Mouse (Mus musculus) kidney, adult 2 months (tissue): ENCODE results near the gene Zc3h4. TPM values are rescaled to one million over a fixed set of nuclear protein-coding genes. Genes with fewer than 3 reads are reported as not detected.
A peak's percentile ranks its signal among the peaks of the same experiment; 100 is the strongest.
"Not testable (repeated sequence)": the region's sequence is repeated elsewhere in the genome, so short reads cannot be mapped to it uniquely, and the experiment has no call there.

Source experiments
- DNase-seq: peaks from one replicate; pipeline ENCODE4 v3.0.0; 2021
- H3K27ac ChIP-seq: fragments of 200-500 bp; 2 replicates; pipeline ENCODE4 v1.5.1; 2012; ENCODE audit warnings: low read depth, low read length, control low read depth, inconsistent platforms; ENCODE audit not compliant: insufficient read depth
- H3K27me3 ChIP-seq: fragments of 200-500 bp; replicated peaks from 2 replicates; pipeline ENCODE4 v1.6.1; 2012; ENCODE audit warnings: mild to moderate bottlenecking, moderate library complexity, low read length, inconsistent platforms; ENCODE audit not compliant: control insufficient read depth, insufficient read depth
- H3K36me3 ChIP-seq: fragments of 200-500 bp; 2 replicates; pipeline ENCODE4 v1.6.1; 2012; ENCODE audit warnings: mild to moderate bottlenecking, moderate library complexity, low read length, inconsistent platforms; ENCODE audit not compliant: control insufficient read depth, insufficient read depth
- H3K4me1 ChIP-seq: fragments of 200-500 bp; 2 replicates; pipeline ENCODE4 v1.6.1; 2011; ENCODE audit warnings: low read length; ENCODE audit not compliant: control insufficient read depth, insufficient read depth
- H3K4me3 ChIP-seq: fragments of 200-500 bp; 2 replicates; pipeline ENCODE4 v1.5.1; 2011; ENCODE audit warnings: mild to moderate bottlenecking, low read depth, low read length, control low read depth; ENCODE audit not compliant: insufficient read depth
- CTCF ChIP-seq: fragments of 200-500 bp; conservative IDR thresholded peaks from 2 replicates; pipeline ENCODE4 v1.5.1; 2011; ENCODE audit warnings: low read depth, mild to moderate bottlenecking, control low read depth, low read length, moderate library complexity, mixed read lengths; ENCODE audit not compliant: insufficient read depth, insufficient read length
- POLR2A ChIP-seq: fragments of 200-500 bp; IDR thresholded peaks from one replicate; pipeline ENCODE4 v1.6.1; 2011; ENCODE audit warnings: low read depth, low read length, control low read depth
- WGBS: fragments of 180-500 bp; shearing (Covaris S2); methylation state at CpG from one replicate; pipeline ENCODE4 v1.1.7; 2018; 5-methylcytosine and 5-hydroxymethylcytosine counted together
- polyA plus RNA-seq: library from polyadenylated mRNA; depleted of rRNA; stranded (reverse); fragments of >200 nt; gene quantifications from 2 replicates; pipeline ENCODE4 v1.2.3, GENCODE M21; 2012

The Zc3h4 gene
- polyA plus RNA-seq, 1 experiment: 23.9 TPM

GRCm38 (mm10) chr7:16368835-16369234, 31.9 kb upstream of the Zc3h4 start:
- DNase-seq: no peak
- Histone ChIP-seq H3K4me3 (no peak overlapping the region), H3K4me1 (peaks cover 27% of the 10 kb centered on the region), H3K27ac (no peak overlapping the region), H3K27me3 (no peaks in the 10 kb centered on the region), H3K36me3 (peaks cover 4% of the 10 kb centered on the region; the same call in 1 of the 2 replicates)
- TF ChIP-seq POLR2A (no peak), CTCF (no peak)
- WGBS: 69% methylated on average over 2 of the region's 2 CpGs

DNA sequence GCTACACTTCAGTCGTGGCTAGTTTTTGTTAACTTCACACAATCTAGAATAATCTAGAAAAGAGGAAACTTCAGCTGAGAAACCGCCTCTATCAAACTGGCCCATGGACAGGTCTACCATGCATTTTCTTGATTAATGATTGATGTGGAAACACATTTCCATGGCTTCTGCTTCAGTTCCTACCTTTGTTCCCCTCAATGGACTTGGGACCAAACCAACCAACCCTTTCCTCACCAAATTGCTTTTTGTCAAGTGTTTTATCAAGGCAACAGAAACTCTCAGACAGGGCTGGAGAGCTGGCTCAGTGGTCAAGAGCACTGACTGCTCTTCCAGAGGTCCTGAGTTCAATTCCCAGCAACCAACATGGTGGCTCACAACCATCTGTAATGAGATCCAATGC, 30.1 kb upstream of the Zc3h4 start:
- H3K27ac ChIP-seq: no peak overlapping the region; the same call in 1 of the 2 replicates
- H3K4me3 ChIP-seq: no peak overlapping the region
- TF ChIP-seq POLR2A (no peak), CTCF (no peak)
- H3K36me3 ChIP-seq: peaks cover 4% of the 10 kb centered on the region
- 42% methylated on average over 2 of the region's 2 CpGs for WGBS
- H3K4me1 ChIP-seq: peaks cover 17% of the 10 kb centered on the region; the same call in 1 of the 2 replicates
- peak; percentile 83 for DNase-seq
- no peaks in the 10 kb centered on the region for H3K27me3 ChIP-seq

DNA sequence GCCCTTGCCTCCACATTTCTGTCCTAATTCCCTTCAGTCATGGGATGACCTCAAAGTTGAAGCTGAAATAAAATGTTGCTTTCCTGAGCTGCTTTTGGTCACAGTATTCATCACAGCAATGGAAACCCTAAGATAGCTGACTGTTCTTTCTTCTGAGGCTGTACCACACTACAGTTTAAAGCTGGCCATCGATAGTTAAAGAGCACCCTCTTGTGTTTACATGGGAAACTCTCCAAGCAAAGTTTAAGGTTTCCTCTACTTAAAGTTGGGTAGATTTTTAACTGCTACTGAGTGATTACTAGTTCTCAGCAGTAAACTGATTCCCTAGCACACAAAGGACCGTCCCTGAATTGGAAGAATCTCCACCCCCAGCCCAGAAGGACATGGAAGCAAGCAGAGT, 27.0 kb upstream of the Zc3h4 start:
- Histone ChIP-seq H3K27me3 (no peaks in the 10 kb centered on the region), H3K36me3 (peaks cover 1% of the 10 kb centered on the region)
- WGBS: 8% methylated on average over 2 of the region's 2 CpGs

GRCm38 (mm10) chr7:16374989-16375388, 25.7 kb upstream of the Zc3h4 start:
- DNase-seq: no peak
- Histone ChIP-seq H3K36me3 (no peaks in the 10 kb centered on the region; the same call in 1 of the 2 replicates), H3K27ac (no peak overlapping the region), H3K4me1 (peaks cover 10% of the 10 kb centered on the region; the same call in 1 of the 2 replicates), H3K27me3 (no peaks in the 10 kb centered on the region), H3K4me3 (no peak overlapping the region)
- 76% methylated on average over 5 of the region's 5 CpGs for WGBS
- TF ChIP-seq CTCF (no peak), POLR2A (no peak)

More for the DNA sequence above, 27.0 kb upstream of the Zc3h4 start:
- TF ChIP-seq CTCF (0 out of 2 replicates have a peak, but pooled peaks have one; percentile 26), POLR2A (no peak)
- peak; percentile 53 for DNase-seq
- no peak overlapping the region for H3K27ac ChIP-seq
- H3K4me3 ChIP-seq: no peak overlapping the region
- peaks cover 10% of the 10 kb centered on the region; the same call in 1 of the 2 replicates for H3K4me1 ChIP-seq

GRCm38 (mm10) chr7:16376505-16376904, 24.2 kb upstream of the Zc3h4 start:
- DNase-seq: peak; percentile 55
- no peak overlapping the region for H3K4me3 ChIP-seq
- H3K27me3 ChIP-seq: no peaks in the 10 kb centered on the region
- no peak overlapping the region for H3K27ac ChIP-seq
- 90% methylated on average over 1 of the region's 1 CpGs for WGBS
- H3K4me1 ChIP-seq: peaks cover 5% of the 10 kb centered on the region; the same call in 1 of the 2 replicates
- no peaks in the 10 kb centered on the region; the same call in 1 of the 2 replicates for H3K36me3 ChIP-seq
- TF ChIP-seq CTCF (peak; percentile 60), POLR2A (no peak)

GRCm38 (mm10) chr7:16387160-16388041, 13.3 kb upstream of the Zc3h4 start, which contains the start of gene Sae1:
Sae1 (minus strand) TSS chr7:16387806.
- WGBS: under 1% methylated on average over 58 of the region's 58 CpGs
- Histone ChIP-seq H3K4me3 (peak within 1 kb of the TSS; percentile 74), H3K4me1 (peaks cover 5% of the 10 kb centered on the region; the same call in 1 of the 2 replicates), H3K27me3 (no peaks in the 10 kb centered on the region), H3K36me3 (no peaks in the 10 kb centered on the region), H3K27ac (no peak within 1 kb of the TSS)
- TF ChIP-seq CTCF: no peak
- TF ChIP-seq POLR2A: no peak
- DNase-seq: peak; percentile 99

DNA sequence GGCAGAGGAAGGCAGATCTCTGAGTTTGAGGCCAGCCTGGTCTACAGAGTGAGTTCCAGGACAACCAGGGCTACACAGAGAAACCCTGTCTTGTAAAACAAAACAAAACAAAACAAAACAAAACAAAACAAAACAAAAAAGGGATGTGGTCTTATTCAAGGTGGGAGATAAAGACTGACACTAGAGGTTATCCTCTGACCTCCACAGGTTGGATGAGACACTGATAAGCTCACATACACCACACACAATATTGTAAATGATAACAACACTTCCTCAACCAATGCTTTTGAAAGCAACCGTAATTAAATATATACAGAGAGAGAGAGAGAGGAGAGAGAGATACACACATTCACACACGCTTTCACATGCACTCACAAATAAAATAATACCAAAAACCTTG, 10.8 kb upstream of the Zc3h4 start:
- H3K27ac ChIP-seq, DNase-seq, H3K36me3 ChIP-seq, H3K4me3 ChIP-seq, H3K4me1 ChIP-seq, H3K27me3 ChIP-seq: not testable (repeated sequence)
- WGBS: 78% methylated on average over 2 of the region's 2 CpGs
